Mouse (Mus musculus) midbrain, embryonic 10.5 days (tissue): Measurements from ENCODE around the gene Chd2. TPM values are rescaled to one million over a fixed set of nuclear protein-coding genes. Genes with fewer than 3 reads are reported as not detected.

Source experiments
- polyA plus RNA-seq: library from polyadenylated mRNA; unstranded; fragments of >200 nt; fragmentation: Nextera tagmentation; extraction: Ambion mirVana; gene quantifications from 2 replicates; pipeline ENCODE4 v1.2.1, GENCODE M21; 2016

Chd2 gene
- polyA plus RNA-seq, 1 experiment from 2014 or later, result 39.6 TPM

Other genes with a start within 250 kb of the Chd2 start
- 51.2 and 65.4 TPM in 2 replicates for gene Rgma, start 166.3 kb downstream of the Chd2 start, polyA plus RNA-seq
- 21.6 and 25.7 TPM in 2 replicates for gene Fam174b, start 198.5 kb upstream of the Chd2 start, polyA plus RNA-seq